Mouse (Mus musculus): ENCODE data around the gene Bach2. TPM values are rescaled to one million over a fixed set of nuclear protein-coding genes. Genes with fewer than 3 reads are reported as not detected.

The Bach2 gene
- 6.5 TPM for polyA plus RNA-seq (2014; fragmentation: Illumina TruSeq; extraction: RNeasy Lipid Tissue Mini Kit (QIAGEN cat#74804); ENCODE audit: low read depth, low replicate concordance)

GRCm38 (mm10) chr4:32238366-32238854, at the start of gene Bach2:
TSS of gene Bach2 (plus strand) at chr4:32238804.

GRCm38 (mm10) chr4:32602660-32603059, 364.1 kb downstream of the Bach2 start, which contains the start of gene Gja10:
TSS of gene Gja10 (minus strand) at chr4:32602760.

GRCm38 (mm10) chr4:32615034-32615881, 376.7 kb downstream of the Bach2 start, which contains the start of gene Casp8ap2:
TSS of gene Casp8ap2 (plus strand) at chr4:32615451.

